Mouse (Mus musculus) small intestine, adult 2 months (tissue): ENCODE results near the gene Prdx2.

Source experiments
- CTCF ChIP-seq: fragments of 200-500 bp; IDR thresholded peaks from 2 replicates; pipeline ENCODE4 v1.5.1; 2012; ENCODE audit warnings: low read depth, mild to moderate bottlenecking, control low read depth, inconsistent platforms, low read length, moderate library complexity, mixed read lengths; ENCODE audit not compliant: insufficient replicate concordance, insufficient read length; ENCODE audit errors: extremely low read depth
- POLR2A ChIP-seq: fragments of 200-500 bp; IDR thresholded peaks from 2 replicates; pipeline ENCODE4 v1.6.1; 2012; ENCODE audit warnings: low read depth, mild to moderate bottlenecking, control low read depth, inconsistent platforms, low read length, moderate library complexity

DNA sequence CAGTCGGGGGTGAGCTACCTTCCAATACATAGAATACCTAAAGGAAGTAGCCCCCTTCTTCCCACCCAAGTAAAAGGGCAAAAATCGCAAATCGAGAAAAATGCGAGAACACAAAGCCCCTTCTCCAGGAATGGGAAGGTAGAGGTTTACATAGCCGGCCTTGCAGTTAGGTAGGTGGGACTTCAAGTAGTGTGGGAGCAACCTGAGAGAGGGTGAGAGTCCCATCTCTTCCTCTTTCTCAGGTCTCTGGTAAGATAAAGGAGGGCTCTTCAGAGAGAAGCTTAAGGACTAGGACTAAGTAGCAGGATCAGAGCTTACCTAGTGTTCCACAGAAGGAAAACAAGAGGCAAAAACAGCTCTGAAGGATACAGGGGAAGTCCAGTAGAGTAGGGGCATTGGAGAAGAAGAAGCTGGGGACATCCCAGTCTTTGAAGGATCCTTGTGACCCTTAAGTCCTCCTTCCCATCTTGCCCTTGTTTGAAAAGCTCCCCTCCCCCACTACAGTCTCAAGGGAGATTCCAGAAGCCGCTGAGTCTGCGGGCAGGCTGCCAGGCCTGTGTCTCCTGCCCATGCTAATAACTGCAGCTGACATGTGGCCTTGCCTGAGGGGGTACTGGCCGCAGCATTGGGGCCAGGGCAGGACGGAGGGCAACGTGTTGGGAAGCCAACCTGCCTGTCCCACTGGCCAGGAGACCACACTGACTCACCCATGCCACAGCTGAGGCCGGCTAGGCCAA is 11.4 kb downstream of the Prdx2 start:
- TF ChIP-seq POLR2A, result no peak
- TF ChIP-seq CTCF, result no peak
